Mouse (Mus musculus): ENCODE measurements at regions not wholly inside any gene's neighbourhood (a gene's known extent, or its start where the extent isn't known, plus 50 kb on each side); places are given as distances from the start of the nearest gene placed in this dataset.

- peak; percentile 63 to 71 for DNase-seq
Observed at GRCm38 (mm10) chr17:64499281-64499997, 101.1 kb upstream of the Man2a1 start.

GRCm38 (mm10) chr17:64502376-64502775 is 98.2 kb upstream of the Man2a1 start:
- no peak for DNase-seq

GRCm38 (mm10) chr17:64505956-64506355 is 94.6 kb upstream of the Man2a1 start:
- no peak for DNase-seq

- DNase-seq, result no peak
Observed at GRCm38 (mm10) chr17:64511139-64511779, 89.3 kb upstream of the Man2a1 start.

GRCm38 (mm10) chr17:64522213-64522612 is 78.3 kb upstream of the Man2a1 start:
- DNase-seq, result no peak

GRCm38 (mm10) chr17:64523899-64524298 is 76.6 kb upstream of the Man2a1 start:
- no peak for DNase-seq

- DNase-seq, result no peak
Observed at GRCm38 (mm10) chr17:64527817-64528216, 72.7 kb upstream of the Man2a1 start.

- no peak for DNase-seq
Observed at GRCm38 (mm10) chr17:64528476-64528875, 72.1 kb upstream of the Man2a1 start.

GRCm38 (mm10) chr17:64529296-64529994 is 71.1 kb upstream of the Man2a1 start:
- no peak for DNase-seq

GRCm38 (mm10) chr17:64531150-64531549 is 69.4 kb upstream of the Man2a1 start:
- DNase-seq, result no peak

GRCm38 (mm10) chr17:64534323-64534722 is 66.2 kb upstream of the Man2a1 start:
- no peak for DNase-seq

GRCm38 (mm10) chr17:64538520-64538953 is 62.0 kb upstream of the Man2a1 start:
- DNase-seq, result peak; percentile 55 to 70

GRCm38 (mm10) chr17:64540411-64540810 is 60.1 kb upstream of the Man2a1 start:
- DNase-seq, result peak in 1 of 2 experiments; percentile 19

- DNase-seq, result no peak
Observed at GRCm38 (mm10) chr17:64548536-64548935, 52.0 kb upstream of the Man2a1 start.

- no peak for DNase-seq
Observed at GRCm38 (mm10) chr17:64550034-64550433, 50.5 kb upstream of the Man2a1 start.
